Mouse (Mus musculus) urinary bladder, postnatal 25 days (tissue): ENCODE results near the gene Rbm28.

Experiments used
- DNase-seq: peaks from one replicate; pipeline ENCODE4 v3.0.0; 2022; ENCODE audit warnings: low spot score

The Rbm28 gene

DNA sequence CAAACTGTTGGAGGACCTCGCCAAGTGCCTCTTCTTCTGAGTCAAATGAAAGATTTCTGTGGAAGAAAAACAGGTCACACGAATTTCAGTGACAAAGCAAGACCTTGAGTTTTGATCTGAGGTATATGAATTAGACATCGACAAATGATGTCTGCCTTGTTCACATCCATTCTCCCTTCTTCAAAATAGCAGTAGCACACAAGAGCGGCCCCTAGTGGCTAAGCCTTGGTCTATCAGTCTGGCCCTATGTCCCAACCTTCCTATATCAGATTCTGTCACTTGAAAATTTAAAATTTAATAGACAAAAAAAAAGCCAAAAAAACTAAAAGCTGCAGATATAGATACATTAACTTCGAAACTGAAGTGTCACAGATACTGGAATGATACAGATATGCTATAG, 21.2 kb downstream of the Rbm28 start:
- DNase-seq, result peak; percentile 55

DNA sequence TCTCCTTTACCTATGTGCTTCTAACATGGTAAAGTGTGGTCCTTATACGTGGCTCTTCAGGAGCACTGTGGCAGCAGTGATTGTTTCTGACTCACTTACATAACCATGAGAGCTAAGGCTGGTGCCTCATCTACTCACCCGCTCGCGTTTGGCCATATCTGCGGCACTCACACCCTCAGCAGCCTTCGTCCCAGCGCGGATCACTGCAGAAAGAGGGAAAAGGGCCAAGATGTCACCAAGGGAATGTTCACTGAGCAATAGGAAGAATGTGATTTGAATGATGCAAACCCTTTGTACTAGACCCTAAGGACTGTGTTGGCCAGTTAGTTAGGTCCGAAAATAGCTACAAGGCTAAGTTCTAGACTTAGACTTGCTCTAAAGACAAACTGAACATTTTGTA, 27.4 kb downstream of the Rbm28 start:
- no peak for DNase-seq

DNA sequence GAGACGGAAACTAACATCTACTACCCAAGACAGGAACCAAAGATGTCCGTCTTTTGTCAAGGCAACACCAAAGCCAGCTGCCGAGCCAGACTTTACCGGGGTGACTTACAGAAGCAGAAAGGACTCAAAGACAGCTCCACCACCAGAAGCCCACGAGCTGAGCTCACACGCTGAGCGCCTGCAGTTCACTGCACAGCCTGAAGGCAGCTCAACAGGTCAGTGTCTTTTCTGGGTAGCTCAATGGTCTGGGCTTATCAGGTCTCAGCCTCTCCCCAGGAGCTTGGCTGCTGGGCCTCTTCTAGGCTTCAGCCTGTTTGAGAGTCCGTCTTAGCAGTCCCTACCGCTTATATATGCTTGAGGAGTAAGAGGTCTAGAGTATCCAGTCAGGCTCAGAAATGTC, 31.7 kb downstream of the Rbm28 start:
- DNase-seq, result no peak

DNA sequence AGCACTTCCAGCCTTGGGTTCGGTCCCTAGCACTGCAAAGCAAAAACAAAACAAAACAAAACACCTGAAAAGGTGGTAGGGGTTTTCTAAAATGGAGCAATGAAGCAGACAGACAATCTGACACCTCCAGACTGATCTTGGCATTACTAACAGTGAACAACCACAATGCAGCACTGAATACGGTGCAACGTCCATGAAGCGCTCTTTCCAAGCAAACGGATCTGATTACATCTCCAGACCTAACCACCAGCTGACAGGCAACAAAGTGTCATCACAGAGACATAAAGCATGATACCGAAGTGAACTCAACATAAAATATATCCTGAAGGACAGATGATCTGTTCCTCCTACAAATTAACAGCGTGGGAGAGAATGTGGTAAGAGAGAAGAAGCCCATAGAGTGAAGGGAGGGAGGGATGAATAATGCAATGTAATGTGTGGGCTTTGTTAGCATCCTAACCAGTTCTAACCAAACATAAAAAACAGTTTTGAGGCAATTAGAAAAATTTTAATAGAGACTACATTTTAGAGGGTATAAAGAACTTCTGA, 37.9 kb downstream of the Rbm28 start:
- no peak for DNase-seq

DNA sequence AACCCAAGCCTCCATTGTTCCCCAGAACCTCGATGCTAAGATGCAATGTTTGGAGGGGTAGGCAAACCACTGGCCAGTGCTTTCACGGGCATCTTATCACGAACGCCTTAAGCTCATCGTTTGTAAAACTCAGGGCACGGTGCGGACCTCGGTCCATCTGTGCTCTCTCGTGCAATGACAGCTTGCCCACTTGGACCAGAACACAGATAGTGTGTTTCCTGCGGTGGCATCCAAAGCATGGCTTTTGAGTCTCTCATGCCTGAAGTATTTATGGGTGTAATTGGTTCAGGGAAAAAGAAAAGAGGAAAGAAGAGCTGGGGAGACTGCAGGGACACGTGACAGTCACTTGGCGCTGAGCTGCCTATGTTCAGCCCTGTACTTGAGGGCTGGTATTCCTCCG, 44.8 kb downstream of the Rbm28 start:
- DNase-seq, result no peak

DNA sequence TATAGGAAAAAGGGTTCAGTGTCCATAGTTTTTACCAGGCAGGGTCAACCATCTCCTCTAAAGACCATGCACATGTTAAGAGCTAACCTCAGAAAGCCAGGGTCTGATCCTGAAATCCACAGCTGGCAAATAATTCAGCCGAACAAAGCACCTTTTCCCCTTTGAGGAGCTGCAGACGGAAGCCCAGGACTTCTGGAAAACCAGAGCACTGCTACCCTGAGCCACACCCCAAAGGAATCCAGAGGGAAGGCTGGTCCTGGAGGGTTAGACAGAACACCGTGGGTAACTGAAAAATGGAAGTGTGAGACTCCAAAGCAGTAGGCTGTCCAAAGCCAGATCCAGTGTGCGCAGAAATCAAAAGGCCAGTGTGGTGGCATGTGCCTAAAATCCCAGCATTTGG, 45.8 kb downstream of the Rbm28 start:
- DNase-seq, result no peak

DNA sequence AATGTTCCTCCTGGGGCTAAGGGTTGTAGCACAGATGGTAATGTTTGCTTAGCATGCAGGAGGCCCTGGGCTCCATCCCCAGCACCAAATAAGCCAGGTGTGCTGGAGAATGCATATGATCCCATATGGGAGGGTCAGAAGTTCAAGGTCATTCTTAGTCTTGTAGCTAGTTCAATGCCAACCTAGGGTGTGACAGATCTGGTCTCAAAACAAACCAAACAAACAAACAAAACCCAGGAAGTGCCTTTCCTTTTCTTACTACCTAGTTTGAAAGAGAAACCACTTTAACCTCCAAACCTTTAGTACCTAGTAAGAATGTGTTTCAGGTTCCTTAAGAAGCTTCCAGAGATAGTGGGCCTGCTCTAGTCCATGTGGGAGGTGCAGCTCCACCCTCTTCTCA, 46.6 kb downstream of the Rbm28 start:
- DNase-seq, result no peak

DNA sequence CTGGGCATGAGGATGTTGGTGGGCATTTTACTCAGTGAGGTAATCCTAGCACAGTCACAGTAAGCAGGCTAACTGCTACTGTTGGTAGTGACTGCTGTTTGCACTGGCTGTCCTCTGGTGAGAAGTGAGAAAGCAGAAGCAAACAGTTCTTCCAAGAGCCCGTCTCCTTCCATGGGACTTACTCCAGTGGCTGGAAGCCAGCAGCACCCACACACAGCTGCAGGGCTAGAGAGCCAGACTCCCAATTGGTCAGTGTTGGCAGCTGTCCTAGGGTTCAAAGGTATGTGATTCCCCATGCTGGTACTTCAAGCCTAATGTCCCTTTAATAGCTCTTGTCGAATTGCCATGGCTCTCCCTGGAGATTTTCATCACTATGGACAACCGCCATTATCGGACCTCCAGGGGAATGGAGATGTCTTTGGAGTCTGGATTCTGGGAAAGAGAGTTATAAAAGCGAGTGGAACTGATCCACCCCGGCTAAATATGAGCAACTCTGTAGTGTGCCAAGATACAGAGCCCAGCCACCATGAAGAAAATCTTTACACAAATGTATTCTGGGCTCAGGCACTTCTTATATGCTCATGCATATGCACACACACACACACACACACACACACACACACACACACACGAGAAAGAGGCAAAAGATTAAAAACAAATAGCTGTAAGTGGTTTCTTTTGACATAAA, 47.2 kb downstream of the Rbm28 start:
- peak; percentile 6 for DNase-seq

DNA sequence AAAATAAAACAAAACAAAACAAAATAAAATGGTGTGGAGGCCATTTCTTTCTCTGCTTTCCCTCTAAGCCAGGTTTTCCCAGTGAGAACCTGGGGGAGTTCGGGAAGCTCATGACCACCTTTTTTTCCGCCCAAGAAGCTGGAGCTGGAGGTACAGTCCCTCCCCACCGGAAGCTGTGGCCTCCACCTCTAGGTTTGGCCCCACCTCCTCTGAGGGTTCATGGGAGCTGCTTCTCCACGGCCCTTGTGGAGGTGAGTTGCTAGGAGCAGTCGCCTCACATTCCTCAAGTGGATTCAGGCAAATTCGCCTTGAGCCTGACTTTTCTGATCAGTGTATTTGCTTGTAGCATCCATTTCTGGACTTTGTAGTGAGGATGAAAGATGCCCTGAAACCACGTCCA, 49.0 kb downstream of the Rbm28 start:
- no peak for DNase-seq

DNA sequence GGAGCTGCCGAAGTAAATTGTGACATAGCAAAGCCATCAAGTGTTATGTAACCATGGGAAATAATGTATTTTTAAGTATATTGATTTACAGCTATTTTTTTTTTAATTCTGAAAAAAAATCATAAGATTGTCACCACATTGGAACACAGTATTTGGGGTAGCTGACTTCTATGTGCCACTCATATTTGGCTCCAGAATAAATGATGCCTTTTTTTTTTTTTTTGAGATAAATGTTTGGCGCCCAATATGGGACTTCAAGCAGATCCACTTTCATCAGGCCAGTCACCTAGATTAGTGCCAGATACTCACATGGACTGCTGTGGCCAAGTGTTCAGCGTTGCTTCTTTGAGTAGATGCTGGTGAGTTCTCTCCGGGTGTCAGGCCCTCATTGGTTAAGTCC, 53.3 kb downstream of the Rbm28 start:
- no peak for DNase-seq

DNA sequence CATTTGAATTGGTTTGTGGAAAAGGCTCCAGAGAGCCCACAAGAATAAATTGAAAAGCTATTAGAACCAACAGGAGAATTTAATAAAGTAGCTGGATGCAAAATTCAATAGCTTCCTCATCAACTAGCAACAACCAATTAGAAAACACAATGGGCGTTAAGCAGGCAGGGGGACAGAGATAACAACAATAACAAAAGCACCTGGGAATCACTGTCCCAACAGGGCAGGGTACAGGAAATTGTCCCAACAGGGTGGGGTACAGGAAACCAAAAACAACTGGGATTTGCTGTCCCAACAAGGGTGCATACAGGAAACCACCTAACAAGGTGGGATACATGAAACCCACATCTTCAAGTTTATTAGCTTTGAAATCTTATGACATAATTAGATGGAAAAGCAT, 56.4 kb downstream of the Rbm28 start:
- DNase-seq, result no peak

DNA sequence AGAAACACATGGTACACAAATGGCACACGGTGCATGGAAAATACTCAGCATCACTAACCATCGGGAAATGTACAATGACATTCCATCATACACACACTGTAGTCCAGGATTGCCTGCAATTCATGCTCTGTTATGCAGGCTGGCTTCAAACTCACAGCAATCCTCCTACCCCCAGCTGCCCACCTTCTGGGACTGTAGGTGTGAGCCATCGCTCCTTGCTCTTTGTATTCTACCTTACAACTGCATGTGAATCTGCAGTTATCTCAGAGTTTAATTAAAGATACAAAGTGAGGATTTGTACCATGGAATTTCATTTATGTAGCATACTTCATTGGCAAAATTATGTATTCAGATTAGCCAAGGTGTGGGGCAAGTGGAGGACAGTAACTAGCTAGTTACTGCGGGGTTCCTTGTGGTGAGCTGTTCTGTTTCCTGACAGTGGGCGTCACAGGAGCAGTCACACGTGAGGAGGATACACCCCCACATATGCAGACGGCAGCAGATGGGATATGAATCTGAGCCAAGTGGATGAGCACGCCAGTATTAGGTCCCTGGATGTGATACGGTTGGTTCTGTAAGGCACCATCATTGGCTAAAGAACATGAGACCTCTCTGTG, 63.5 kb downstream of the Rbm28 start:
- DNase-seq, result no peak

DNA sequence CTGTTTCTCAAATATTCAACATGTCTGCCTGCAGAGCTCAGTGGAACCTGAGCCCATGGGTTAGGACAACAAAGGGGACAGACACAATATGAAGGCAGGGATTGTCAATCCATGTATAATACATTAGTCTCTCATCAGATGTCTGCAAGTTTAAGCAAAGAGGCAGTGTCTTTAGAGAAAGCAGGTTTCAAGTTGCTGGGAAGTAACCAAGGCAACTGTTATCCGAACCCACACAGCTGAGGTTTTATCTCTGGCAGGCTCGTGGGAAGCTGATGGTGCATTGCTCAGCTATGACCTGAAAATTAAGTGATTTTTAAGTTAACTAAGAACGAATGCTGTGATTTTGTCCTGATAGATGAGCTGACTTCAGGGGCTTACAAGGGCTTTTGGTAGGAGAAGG, 64.4 kb downstream of the Rbm28 start:
- no peak for DNase-seq

DNA sequence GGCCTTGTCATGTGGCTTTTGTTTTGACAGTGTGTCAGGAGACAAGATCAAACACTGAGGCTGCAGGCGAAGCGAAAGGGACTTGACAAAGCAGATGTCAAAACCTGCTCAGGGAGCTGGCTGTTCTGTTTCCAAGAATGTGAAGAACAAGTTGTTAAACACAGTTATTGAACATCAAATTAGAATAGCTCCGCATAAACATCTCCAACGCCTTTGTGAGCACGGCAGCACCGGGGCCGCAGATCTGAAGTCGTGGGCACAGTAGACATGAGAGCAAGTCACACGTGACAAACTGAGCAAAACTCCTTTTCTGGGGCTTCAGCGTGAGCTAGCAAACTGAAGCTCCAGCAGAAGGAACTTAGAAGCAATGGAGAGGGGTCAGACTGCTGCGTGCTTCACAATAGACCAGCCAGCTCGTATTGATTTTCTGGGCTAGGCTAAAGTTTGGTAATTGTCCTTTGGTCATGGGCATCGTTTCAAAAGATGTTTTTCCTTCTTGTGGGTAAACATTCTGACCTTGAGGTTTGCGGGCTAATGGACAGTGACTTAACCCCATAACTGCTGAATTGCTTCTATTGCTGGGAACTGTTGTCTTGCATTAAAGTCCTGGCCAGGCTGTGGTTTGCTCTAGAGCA, 65.2 kb downstream of the Rbm28 start:
- DNase-seq, result no peak

DNA sequence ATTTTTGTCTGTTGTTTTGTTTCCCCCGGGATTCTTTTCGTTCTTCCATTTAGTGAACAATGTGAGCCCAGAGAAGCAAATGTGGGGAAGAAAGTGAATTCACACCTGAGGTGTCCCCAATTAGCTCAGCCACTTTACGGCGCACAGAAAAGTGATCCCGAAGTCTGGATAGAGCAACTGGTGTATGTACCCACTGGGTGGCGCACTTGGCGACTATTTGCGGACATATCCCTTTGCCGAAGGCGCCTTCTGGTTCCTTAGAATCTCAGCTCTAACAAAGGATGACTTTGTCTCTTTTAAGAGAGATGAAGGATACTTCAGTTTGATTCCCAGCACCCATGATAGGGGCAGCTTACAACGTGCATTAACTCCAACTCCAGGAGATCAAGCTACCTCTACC, 71.9 kb downstream of the Rbm28 start:
- DNase-seq, result no peak

DNA sequence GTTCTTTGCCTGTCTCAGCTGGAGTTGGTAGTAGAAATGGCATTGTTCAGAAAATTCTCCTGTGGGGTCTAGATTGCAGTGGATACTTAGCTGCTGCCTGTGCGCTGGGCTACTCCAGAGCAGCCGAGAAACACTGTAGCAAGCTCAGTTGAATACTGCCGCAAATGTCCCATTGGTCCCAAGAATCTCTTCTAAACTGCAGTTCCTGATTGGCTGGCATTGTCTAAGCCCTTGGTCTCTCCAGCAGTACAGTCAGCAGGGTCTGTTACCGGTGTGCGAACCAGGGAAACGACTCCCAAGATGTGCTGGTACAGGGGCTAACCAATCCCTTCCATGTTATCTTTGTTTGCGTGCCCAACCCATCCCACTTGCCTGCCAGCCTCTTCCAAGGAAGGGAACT, 72.6 kb downstream of the Rbm28 start:
- DNase-seq, result no peak

DNA sequence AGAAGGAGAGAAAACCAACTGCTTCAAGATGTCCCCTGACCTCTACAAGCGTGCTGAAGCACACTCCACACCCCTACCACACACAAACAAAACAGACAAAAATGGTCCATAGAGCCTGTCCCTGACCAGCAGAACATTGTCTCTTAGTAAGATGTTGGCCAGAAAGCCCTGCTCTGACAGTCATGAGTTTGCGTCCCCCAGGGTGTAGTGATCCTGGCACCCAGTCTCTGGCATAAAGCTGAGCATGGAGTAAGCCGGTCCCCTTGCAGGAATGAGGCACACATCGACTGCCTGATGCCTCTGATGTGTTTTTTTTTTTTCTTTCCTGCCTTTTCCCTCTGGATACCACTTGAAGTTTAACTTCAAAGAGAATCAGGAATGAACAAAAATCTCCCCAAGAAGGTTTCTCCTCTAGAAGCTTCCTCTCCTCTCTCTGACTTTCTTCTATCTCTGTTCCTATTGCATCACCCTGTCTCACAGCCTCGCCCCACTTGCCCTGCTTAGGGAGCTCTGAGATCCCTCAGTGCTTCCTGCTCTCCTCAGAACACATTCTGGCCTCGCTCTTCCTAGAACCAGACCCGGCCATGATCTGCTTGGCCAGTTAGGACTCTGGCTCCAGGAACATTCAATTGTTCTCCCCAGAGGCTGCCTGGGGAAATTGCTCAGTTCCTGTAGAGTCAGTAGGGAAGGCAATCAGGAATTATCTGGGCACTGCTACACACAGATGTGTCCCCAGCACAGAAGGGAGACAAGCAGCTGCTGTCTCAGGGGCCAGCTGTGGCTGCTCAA, 76.7 kb downstream of the Rbm28 start:
- DNase-seq, result no peak

DNA sequence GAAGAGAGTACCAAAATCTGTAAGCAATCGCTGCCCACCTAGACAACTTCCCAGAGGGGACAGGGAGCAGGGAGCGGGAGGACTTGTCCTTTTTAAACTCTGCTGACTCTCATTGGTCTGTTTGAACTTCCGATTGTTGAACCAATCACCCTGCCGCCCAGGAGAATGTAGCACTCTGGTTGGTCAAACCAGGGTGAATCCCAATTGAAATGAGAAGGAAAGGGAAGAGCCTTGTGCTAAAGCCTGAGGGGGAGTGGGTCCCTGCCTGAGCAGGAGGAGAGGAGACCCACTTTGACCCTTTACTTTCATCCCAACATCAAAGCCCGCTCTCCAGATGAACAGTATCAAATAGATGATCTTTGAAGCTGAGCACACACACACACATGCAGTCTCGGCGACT, 80.4 kb downstream of the Rbm28 start:
- no peak for DNase-seq

DNA sequence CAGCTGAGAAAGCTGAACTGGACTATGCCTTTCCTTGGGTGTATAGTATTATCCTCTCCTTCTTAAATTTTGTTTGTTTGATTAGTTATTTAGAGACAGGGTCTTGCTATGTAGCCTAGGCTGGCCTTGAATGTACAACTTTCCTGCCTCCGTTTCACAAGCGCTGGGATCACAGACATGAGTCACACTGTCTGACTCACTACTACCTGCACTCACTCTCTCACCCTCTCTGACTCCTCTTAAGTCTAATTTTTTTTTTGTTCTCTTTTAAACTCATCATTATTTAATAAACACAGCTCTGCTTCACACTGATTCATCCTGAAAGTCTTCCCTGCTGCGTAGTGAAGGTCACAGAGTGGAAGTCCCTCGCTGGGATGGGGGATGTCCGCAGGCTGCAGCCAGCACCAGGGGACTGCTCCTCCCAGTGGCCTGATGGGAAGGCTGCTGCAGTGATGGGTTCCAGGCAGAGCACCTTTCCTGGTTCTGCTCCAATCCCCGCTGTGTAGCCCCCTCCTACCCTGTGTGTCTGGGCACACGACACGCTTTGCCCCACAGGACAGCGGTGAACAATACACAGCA, 81.9 kb downstream of the Rbm28 start:
- no peak for DNase-seq

DNA sequence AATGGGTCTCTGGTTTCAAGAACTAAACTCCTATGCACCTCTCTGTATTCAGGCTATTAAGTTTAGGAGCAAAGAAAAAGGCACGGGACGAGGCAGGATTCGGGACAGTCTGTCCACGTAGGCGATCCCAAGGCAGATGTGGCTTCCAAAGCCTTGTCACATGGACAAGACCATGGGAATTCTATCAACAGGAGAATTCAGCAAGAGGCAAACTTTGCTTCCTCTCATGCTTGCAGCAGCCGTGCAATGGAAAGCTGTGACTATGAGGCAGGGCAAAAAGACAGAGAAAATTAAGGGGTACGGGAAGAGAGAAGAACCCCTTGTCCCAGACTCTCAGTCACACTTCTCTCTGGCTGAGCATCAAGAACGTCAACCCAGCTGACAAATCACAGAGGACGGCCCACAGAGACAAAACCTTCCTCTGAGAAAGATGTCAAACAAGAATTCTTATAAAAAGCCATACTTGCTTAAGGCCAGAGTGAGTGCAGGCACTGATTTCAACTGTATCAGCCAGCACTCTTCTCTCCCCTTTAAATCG, 82.9 kb downstream of the Rbm28 start:
- no peak for DNase-seq

DNA sequence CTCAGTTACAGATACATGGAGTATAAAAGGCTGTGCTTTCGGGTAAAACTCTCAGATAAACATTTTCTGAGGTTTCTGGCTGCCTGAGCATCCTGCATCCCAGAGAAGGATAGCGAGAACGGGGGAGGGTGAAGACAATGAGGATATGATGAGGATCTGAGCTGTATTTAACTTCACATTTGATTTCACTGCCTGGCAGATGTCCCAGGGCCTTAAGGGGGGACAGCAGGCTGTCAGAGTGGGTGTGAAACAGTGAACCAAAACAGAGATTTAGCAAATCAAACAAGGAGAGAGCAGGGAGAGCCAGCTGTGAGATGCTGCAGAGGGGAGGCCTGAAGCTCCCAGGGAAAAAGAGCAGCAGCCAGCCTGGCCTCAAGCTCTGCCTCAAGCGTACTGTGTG, 85.5 kb downstream of the Rbm28 start:
- no peak for DNase-seq

DNA sequence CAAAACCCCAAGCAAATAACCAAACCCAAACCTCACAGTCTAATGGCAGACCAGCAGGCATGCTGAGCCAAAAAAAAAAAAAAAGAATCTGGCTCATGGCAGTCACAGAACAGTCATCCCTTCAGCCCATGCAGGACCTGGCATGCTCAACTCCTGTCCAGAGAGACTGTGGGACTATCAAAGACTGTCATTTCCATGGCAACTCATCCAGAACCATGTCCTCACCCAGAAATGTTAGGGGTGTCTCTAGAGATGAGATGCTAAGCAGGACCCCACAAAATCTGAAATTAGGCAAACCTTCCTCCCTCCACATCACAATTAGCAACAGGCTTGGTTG, 90.7 kb downstream of the Rbm28 start:
- DNase-seq, result no peak
